Mouse (Mus musculus) gastrocnemius, adult 2 months (tissue): ENCODE data around the gene Ryk. TPM values are rescaled to one million over a fixed set of nuclear protein-coding genes. Genes with fewer than 3 reads are reported as not detected.
"Not testable (repeated sequence)": the region's sequence is repeated elsewhere in the genome, so short reads cannot be mapped to it uniquely, and the experiment has no call there.

ENCODE experiments used
- DNase-seq: peaks from one replicate; pipeline ENCODE4 v3.0.0; 2022
- H3K27ac ChIP-seq: fragments of 200-600 bp; 2 replicates; pipeline ENCODE4 v1.8.1; 2022; ENCODE audit warnings: mild to moderate bottlenecking
- H3K4me3 ChIP-seq: fragments of 200-600 bp; 2 replicates; pipeline ENCODE4 v1.8.1; 2022; ENCODE audit warnings: mild to moderate bottlenecking, moderate library complexity
- CTCF ChIP-seq: fragments of 200-600 bp; IDR thresholded peaks from 2 replicates; pipeline ENCODE4 v1.8.1; 2022; ENCODE audit warnings: antibody characterized with exemption, mild to moderate bottlenecking, moderate library complexity
- intact Hi-C: fragments of 180-260 bp; cut with DNase I; formaldehyde crosslinking; loops from one replicate; pipeline ENCODE4 v1.15.1; 2025
- total RNA-seq, 2 experiments: library from RNA; stranded (reverse); gene quantifications; 2 replicates each; pipeline ENCODE4 v1.2.3; 2021

Ryk gene
- total RNA-seq, 2 experiments from 2014 or later: 47.6 to 51.4 TPM

DNA sequence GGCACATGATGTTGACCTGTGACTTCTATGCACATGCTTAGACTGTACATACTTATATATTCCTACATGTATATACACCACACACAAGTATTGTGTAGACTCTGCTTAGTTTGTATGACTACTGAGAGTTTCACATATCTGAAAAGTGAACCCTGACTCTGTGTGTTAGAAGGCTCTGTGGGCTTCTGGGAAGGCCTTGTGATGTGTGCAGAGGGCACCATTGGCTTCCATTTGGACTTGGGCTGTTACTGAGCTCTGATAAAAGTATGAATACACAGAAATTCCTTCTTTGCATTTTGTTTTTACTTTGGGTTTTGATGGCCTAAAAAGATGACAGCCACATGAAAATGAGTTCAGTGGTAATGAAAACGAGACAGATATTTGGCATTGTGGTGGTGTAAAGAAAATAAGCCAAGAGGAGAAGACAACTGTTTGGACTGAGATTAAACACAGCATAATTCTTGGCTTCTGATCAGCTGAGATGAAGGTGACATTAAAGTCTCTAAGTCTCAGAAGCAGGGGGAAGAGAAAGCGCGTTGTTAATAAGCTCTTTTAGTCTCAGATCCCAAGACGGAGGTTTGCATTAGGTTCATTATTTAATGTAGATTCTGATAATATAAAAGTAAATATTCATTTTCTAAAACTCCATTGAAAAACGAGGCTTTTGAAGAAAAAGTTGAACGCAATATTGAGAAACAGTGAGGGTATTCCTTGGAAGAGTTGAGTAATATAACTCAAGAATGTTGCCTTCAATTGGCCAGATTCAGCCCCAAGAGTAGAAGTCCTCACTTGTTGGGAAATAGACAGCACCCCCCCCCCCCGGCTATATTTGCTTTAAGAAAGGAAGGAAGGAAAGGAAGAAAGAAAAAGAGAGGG lies 58.0 kb downstream of the Ryk start:
- Histone ChIP-seq H3K27ac (no peak overlapping the region), H3K4me3 (no peak overlapping the region)
- no peak for DNase-seq
- TF ChIP-seq CTCF: no peak
- intact Hi-C loops: no loop called here

DNA sequence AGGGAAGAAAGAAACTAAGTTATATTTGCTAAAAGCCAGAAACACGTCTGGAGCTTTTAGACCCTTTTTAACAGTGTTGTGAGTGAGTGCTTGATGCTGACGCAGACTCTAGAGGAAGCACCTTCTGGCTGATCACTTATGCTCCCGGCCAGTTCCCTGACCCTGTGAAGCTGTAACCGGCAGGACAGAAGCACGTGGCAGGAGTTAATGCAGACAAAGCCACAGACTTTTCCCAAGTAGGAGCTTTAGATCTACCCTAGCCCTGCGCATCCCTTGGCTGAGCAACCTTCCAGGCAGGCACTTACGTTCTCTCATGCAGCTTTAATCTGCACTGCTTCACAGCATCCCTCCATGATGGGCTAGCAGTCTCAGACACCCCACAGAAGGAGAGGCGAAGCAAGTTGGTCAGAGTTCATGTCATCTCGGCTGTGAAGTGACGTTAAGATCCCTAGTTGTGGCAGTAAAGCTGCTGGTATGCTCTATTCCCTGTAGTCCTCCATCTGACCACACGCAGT lies 58.7 kb downstream of the Ryk start:
- Histone ChIP-seq H3K27ac (no peak overlapping the region), H3K4me3 (no peak overlapping the region)
- no peak for DNase-seq
- intact Hi-C loops: no loop called here
- no peak for TF ChIP-seq CTCF

DNA sequence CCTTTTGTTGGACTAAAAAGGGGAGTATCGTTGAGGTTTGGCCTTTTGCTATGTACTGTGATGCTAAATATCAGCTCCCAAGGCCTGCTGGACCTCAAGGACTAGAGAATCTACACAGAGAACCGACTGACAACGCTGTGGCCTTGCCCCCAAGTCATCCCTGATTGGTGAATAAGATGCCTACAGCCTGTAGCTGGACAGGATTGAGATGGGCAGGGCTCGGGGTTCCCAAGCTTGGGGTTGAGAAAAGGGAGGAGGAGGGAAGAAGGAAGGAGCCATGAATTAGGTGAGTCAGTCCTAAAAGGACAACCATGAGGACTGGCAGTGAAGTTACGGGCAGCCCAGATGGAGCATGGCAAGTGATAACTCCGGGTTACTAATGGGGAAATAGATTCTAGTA lies 65.2 kb downstream of the Ryk start:
- no peak for DNase-seq
- no peak for TF ChIP-seq CTCF
- Histone ChIP-seq H3K27ac (no peak overlapping the region), H3K4me3 (no peak overlapping the region)
- intact Hi-C loops: no loop called here

DNA sequence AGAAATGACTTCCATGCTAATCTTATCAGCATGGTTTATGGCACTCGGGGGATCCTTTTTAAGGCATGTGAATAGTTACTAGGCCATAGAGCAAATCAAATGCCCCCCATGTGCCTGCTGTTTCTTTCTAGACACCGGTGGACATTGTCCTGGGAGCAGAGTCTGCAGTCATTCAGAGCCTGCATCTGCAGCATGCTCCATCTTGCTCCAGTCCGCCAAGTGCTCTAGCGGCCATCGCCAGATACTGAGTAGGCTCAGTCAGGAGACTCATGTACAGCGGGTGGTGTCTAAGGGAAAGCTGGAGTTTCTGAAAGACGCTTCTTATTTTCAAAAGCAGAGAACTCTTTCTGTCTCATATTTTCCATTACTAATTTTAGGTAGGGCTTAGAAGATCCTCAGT lies 67.6 kb downstream of the Ryk start:
- no peak for DNase-seq
- Histone ChIP-seq H3K27ac (no peak overlapping the region), H3K4me3 (no peak overlapping the region)
- intact Hi-C loops: no loop called here
- TF ChIP-seq CTCF: no peak

DNA sequence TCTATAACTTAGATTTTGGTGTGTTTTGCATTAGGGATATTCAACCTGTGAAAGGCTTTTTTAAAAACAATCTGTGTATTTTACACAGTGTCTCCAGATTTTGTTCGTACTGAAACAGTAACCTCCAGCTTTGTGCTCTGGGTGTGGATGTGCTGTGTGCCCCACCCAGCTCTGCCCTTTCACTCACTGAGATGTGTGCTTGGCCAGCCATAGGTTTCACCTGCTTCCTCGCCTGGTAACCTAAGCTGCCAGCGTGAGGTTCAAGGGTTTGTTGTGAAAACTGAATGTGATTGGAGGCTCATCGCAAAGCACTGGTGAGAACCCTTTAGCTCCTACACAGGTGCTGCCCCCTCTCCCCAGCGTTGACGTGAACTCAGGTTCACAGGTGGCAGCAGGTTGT lies 70.2 kb downstream of the Ryk start:
- Histone ChIP-seq H3K4me3 (no peak overlapping the region), H3K27ac (no peak overlapping the region)
- no peak for TF ChIP-seq CTCF
- no peak for DNase-seq
- intact Hi-C loops: no loop called here

DNA sequence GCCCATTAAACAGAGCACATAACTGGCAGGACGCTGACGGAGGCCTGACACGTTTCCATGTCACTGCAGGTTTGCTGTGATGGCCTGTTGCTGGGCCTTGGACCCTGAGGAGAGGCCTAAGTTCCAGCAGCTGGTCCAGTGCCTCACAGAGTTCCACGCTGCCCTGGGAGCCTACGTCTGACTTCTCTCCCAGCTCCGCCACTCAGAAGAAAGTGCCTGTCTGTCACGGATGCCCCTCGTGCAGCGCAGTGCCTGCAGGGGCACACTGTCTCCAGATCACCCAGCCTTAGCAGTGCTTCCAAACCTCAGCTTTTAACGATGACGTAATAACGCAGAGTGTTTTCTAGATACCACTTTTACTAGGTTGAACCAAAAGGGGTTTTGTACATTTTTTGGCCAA lies 72.1 kb downstream of the Ryk start:
- no peak for TF ChIP-seq CTCF

DNA sequence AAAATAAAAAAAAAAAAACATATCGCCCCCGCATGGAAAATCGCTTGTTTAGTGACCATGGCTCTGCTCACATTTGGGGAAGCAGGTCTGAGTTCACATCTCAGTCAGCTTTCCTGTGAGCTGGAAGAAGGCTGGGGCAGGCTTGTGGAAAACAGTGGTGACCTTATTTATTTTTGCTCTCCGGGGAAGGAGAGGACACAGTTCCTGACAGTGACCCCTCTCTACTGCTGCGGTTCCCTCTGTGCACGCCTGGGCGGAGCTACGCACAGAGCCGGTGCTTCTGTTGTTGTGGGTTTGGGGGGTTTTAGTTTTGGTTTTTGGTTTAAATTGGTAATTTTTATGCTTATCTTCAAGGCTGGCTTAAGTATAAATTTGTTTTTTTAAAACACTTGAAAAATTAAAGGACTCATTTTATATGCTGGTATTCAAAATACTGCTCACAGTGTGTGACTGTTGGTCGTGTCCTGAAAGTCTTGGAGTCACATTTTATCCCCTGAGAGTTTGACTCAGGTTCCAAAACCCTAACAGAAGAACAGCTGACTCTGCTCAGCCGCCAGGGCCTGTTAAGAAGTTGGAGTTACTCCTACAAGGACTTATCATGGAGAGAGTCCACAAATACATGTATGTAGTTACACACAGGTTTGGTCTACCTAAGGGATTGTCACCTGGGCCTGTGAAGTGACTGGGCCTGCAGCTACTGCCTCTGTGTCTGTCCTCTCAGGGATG lies 73.0 kb downstream of the Ryk start:
- Histone ChIP-seq H3K4me3 (no peak overlapping the region), H3K27ac (no peak overlapping the region)
- DNase-seq: no peak
- intact Hi-C loops: no loop called here
- TF ChIP-seq CTCF: no peak

More for the DNA sequence above, 72.1 kb downstream of the Ryk start:
- no peak overlapping the region for H3K27ac ChIP-seq
- no peak overlapping the region for H3K4me3 ChIP-seq
- intact Hi-C loops: no loop called here
- no peak for DNase-seq

GRCm38 (mm10) chr9:102911526-102911925 lies 76.8 kb downstream of the Ryk start:
- Histone ChIP-seq H3K4me3 (no peak overlapping the region), H3K27ac (no peak overlapping the region)
- no peak for DNase-seq
- TF ChIP-seq CTCF: no peak
- intact Hi-C loops: no loop called here

DNA sequence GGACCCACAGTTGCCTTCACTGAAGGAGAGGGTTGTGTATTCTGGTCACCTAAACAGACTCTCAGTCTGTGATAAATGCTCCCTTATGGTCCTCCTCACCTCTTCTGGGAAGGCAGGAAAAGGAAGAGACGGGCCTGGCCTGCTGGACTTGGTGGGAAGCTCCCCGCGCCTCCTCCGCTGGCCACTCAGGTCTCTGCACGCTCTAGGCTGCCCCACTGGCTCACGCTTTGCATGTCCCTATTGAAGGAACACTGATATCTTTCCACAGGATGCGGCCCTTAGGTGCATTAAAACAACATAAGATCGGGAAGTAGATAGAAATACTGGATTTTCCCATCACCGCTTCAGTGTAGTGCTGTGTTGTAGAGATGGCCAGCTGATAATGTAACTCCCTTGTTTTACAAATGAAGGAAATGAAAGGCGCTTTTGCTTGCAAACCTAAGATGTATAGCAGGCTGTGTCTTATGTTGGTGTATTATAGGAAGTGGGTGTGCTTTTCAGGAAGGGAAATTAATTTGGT lies 77.9 kb downstream of the Ryk start:
- intact Hi-C loops: no loop called here
- TF ChIP-seq CTCF: no peak
- DNase-seq: no peak
- Histone ChIP-seq H3K27ac (no peak overlapping the region), H3K4me3 (no peak overlapping the region)

DNA sequence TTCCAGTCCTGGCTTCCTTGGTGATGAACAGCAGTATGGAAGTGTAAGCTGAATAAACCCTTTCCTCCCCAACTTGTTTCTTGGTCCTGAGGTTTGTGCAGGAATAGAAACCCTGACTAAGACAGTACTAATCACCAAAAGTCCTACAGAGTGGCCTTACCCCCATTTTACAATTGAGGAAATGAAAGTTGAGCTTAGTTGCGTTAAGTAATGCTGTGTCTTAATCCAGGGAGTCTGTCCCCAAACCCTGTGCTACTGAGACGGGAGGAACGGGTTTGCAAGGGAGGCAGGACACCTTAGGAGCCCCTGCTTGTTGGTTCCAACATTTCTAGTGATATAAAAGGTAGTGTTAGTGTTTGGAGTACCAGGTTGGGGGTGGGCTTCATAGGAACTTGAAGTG lies 78.9 kb downstream of the Ryk start:
- intact Hi-C loops, H3K27ac ChIP-seq: not testable (repeated sequence)

GRCm38 (mm10) chr9:102914583-102914982 lies 79.9 kb downstream of the Ryk start:
- Histone ChIP-seq H3K27ac (no peak overlapping the region), H3K4me3 (no peak overlapping the region)
- no peak for TF ChIP-seq CTCF
- DNase-seq: no peak
- intact Hi-C loops: no loop called here

More for the DNA sequence above, 78.9 kb downstream of the Ryk start:
- not testable (repeated sequence) for H3K4me3 ChIP-seq, DNase-seq

- TF ChIP-seq CTCF: no peak
- Histone ChIP-seq H3K4me3 (no peak overlapping the region), H3K27ac (no peak overlapping the region)
- no peak for DNase-seq
- intact Hi-C loops: no loop called here
Observed at GRCm38 (mm10) chr9:102915292-102915854, 80.7 kb downstream of the Ryk start.

- Histone ChIP-seq H3K4me3 (no peak overlapping the region), H3K27ac (no peak overlapping the region)
- DNase-seq: no peak
- intact Hi-C loops: no loop called here
- no peak for TF ChIP-seq CTCF
Observed at GRCm38 (mm10) chr9:102916076-102916475, 81.4 kb downstream of the Ryk start.
